Mouse (Mus musculus) megakaryocyte, adult 5-6 weeks (primary cell): ENCODE data around the gene Ift52. TPM values are rescaled to one million over a fixed set of nuclear protein-coding genes. Genes with fewer than 3 reads are reported as not detected.

ENCODE experiments used
- ATAC-seq: 2 replicates; pipeline ENCODE4 v1.8.0; 2016; ENCODE audit warnings: mild to moderate bottlenecking, inconsistent platforms; ENCODE audit not compliant: poor library complexity, severe bottlenecking
- total RNA-seq, 2 experiments: library from RNA; stranded (forward) in 1 of 2; stranded (reverse) in 1 of 2; fragments of 153-499, 151-499 nt in 1 of 2; fragments of 221-1000, 200-1000 nt in 1 of 2; gene quantifications; 2 replicates each; pipeline versions ENCODE4 v1.2.3 to v1.2.4; 2015 to 2017

Ift52 gene
- total RNA-seq, 2 experiments from 2014 or later, result 11.9 to 23.9 TPM

- no peak for ATAC-seq
Measured at GRCm38 (mm10) chr2:163073023-163073757, 56.0 kb downstream of the Ift52 start.

GRCm38 (mm10) chr2:163074006-163074405 lies 56.9 kb downstream of the Ift52 start:
- no peak for ATAC-seq

GRCm38 (mm10) chr2:163074808-163075207 lies 57.7 kb downstream of the Ift52 start:
- ATAC-seq, result no peak

- ATAC-seq, result no peak
Measured at GRCm38 (mm10) chr2:163075234-163075633, 58.1 kb downstream of the Ift52 start.

- ATAC-seq, result no peak
Measured at GRCm38 (mm10) chr2:163079041-163079440, 61.9 kb downstream of the Ift52 start.

GRCm38 (mm10) chr2:163082591-163082990 lies 65.4 kb downstream of the Ift52 start:
- no peak for ATAC-seq

- ATAC-seq, result no peak
Measured at GRCm38 (mm10) chr2:163084519-163084918, 67.4 kb downstream of the Ift52 start.

GRCm38 (mm10) chr2:163085047-163085446 lies 67.9 kb downstream of the Ift52 start:
- no peak for ATAC-seq

GRCm38 (mm10) chr2:163086561-163086960 lies 69.4 kb downstream of the Ift52 start:
- no peak for ATAC-seq

GRCm38 (mm10) chr2:163087728-163088127 lies 70.6 kb downstream of the Ift52 start, which contains the start of gene Gtsf1l:
Gtsf1l (minus strand) TSS chr2:163087855.
- ATAC-seq, result no peak

GRCm38 (mm10) chr2:163089475-163090123 lies 72.4 kb downstream of the Ift52 start:
- 0 out of 2 replicates have a peak, but pooled peaks have one; percentile 24 for ATAC-seq

GRCm38 (mm10) chr2:163094909-163095308 lies 77.8 kb downstream of the Ift52 start:
- no peak for ATAC-seq

Other genes with a start within 250 kb of the Ift52 start
- 118 and 120 TPM in 2 replicates for gene Srsf6, start 85.8 kb upstream of the Ift52 start, total RNA-seq (2015)
- 111 and 123 TPM in 2 replicates for gene Srsf6, start 85.8 kb upstream of the Ift52 start, total RNA-seq (2017)
- gene L3mbtl1, start 73.9 kb upstream of the Ift52 start, total RNA-seq (2015), result 0.04 and 0.27 TPM in 2 replicates
- gene L3mbtl1, start 73.9 kb upstream of the Ift52 start, total RNA-seq (2017), result 0.16 TPM in 1 of 2 replicates, not detected in the other
- gene Sgk2, start 30.0 kb upstream of the Ift52 start, total RNA-seq (2015), result not detected in 2 replicates
- gene Sgk2, start 30.0 kb upstream of the Ift52 start, total RNA-seq (2017), result not detected in 2 replicates
- gene Mybl2, start 37.3 kb downstream of the Ift52 start, total RNA-seq (2015), result 9.0 and 13.6 TPM in 2 replicates
- 21.9 and 33.7 TPM in 2 replicates for gene Mybl2, start 37.3 kb downstream of the Ift52 start, total RNA-seq (2017)
- gene Gtsf1l, start 70.5 kb downstream of the Ift52 start, total RNA-seq (2015), result not detected in 2 replicates
- not detected in 2 replicates for gene Gtsf1l, start 70.5 kb downstream of the Ift52 start, total RNA-seq (2017)
- not detected in 2 replicates for gene Tox2, start 185.8 kb downstream of the Ift52 start, total RNA-seq (2015)
- not detected in 2 replicates for gene Tox2, start 185.8 kb downstream of the Ift52 start, total RNA-seq (2017)